Mouse (Mus musculus) lung, embryonic 14.5 days (tissue): Measurements from ENCODE around the gene BC003965. TPM values are rescaled to one million over a fixed set of nuclear protein-coding genes. Genes with fewer than 3 reads are reported as not detected.

ENCODE experiments used
- ATAC-seq: fragments of 200-750 bp; cut with Nextera tagmentation; 2 replicates; pipeline ENCODE4 v1.8.0; 2017; ENCODE audit warnings: mild to moderate bottlenecking, moderate TSS enrichment, moderate library complexity; ENCODE audit not compliant: insufficient read depth
- DNase-seq: peaks from one replicate; pipeline ENCODE4 v3.0.0-alpha.2; 2015
- H3K27ac ChIP-seq: fragments of 300-500 bp; sonication (generic); 2 replicates; pipeline ENCODE4 v1.5.1; 2014; ENCODE audit warnings: low read depth, mild to moderate bottlenecking, moderate library complexity
- H3K27me3 ChIP-seq: fragments of 300-500 bp; sonication (generic); 2 replicates; pipeline ENCODE4 v1.6.1; 2014; ENCODE audit warnings: low read length, control low read depth; ENCODE audit not compliant: insufficient read depth
- H3K36me3 ChIP-seq: fragments of 300-500 bp; sonication (generic); 2 replicates; pipeline ENCODE4 v1.6.1; 2014; ENCODE audit warnings: control low read depth; ENCODE audit not compliant: insufficient read depth
- H3K4me1 ChIP-seq: fragments of 300-500 bp; sonication (generic); 2 replicates; pipeline ENCODE4 v1.6.1; 2014; ENCODE audit warnings: antibody characterized with exemption, control low read depth; ENCODE audit not compliant: insufficient read depth
- H3K4me2 ChIP-seq: fragments of 300-500 bp; sonication (generic); 2 replicates; pipeline ENCODE4 v1.6.1; 2014; ENCODE audit warnings: mild to moderate bottlenecking
- H3K4me3 ChIP-seq: fragments of 300-500 bp; sonication (generic); 2 replicates; pipeline ENCODE4 v1.5.1; 2014; ENCODE audit warnings: low read depth, low read length
- H3K9ac ChIP-seq: fragments of 300-500 bp; sonication (generic); 2 replicates; pipeline ENCODE4 v1.6.1; 2014
- H3K9me3 ChIP-seq: fragments of 300-500 bp; sonication (generic); 2 replicates; pipeline ENCODE4 v1.6.1; 2016; ENCODE audit warnings: low read depth, low read length, control low read depth
- CTCF ChIP-seq: IDR thresholded peaks from 2 replicates; pipeline ENCODE4 v1.5.1; 2016; ENCODE audit warnings: antibody characterized with exemption, low read depth
- WGBS: fragments of 180-500 bp; shearing (Covaris S2); extraction: QIAGEN DNeasy Blood & Tissue Kit; methylation state at CpG from one replicate; pipeline ENCODE4 v1.1.7; 2014; 5-methylcytosine and 5-hydroxymethylcytosine counted together
- polyA plus RNA-seq: library from polyadenylated mRNA; unstranded; fragments of >200 nt; fragmentation: Nextera tagmentation; extraction: Ambion mirVana; gene quantifications from 2 replicates; pipeline ENCODE4 v1.2.1, GENCODE M21; 2014

Gene BC003965
- polyA plus RNA-seq: 28.5 and 29.2 TPM in 2 replicates

GRCm38 (mm10) chr17:25184129-25184691 is at the start of gene BC003965:
Gene BC003965, plus strand, starts transcription at chr17:25184554.
- Histone ChIP-seq H3K4me1 (peaks cover 4% of the 10 kb centered on the region; the same call in 1 of the 2 replicates), H3K9me3 (no peaks in the 10 kb centered on the region), H3K27me3 (no peaks in the 10 kb centered on the region), H3K9ac (peak within 1 kb of the TSS; percentile 89), H3K36me3 (peaks cover 12% of the 10 kb centered on the region), H3K27ac (peak within 1 kb of the TSS; percentile 92), H3K4me2 (peak within 1 kb of the TSS; percentile 95), H3K4me3 (peak within 1 kb of the TSS; percentile 96)
- WGBS: under 1% methylated on average over 50 of the region's 50 CpGs
- no peak for TF ChIP-seq CTCF
- ATAC-seq: peak; percentile 80
- peak; percentile 100 for DNase-seq

- TF ChIP-seq CTCF: no peak
- no peak for ATAC-seq
- H3K27ac ChIP-seq: no peak overlapping the region
- no peak overlapping the region for H3K4me3 ChIP-seq
- no peaks in the 10 kb centered on the region for H3K27me3 ChIP-seq
- no peak overlapping the region for H3K4me2 ChIP-seq
- H3K9me3 ChIP-seq: no peaks in the 10 kb centered on the region
- 0 out of 2 replicates have a peak, but pooled peaks cover 9% of the 10 kb centered on the region for H3K36me3 ChIP-seq
- no peak overlapping the region for H3K9ac ChIP-seq
- WGBS: 90% methylated on average over 6 of the region's 6 CpGs
- peaks cover 8% of the 10 kb centered on the region; the same call in 1 of the 2 replicates for H3K4me1 ChIP-seq
- no peak for DNase-seq
Observed at GRCm38 (mm10) chr17:25135622-25136021, 48.7 kb upstream of the BC003965 start.

GRCm38 (mm10) chr17:25138803-25139202 is 45.6 kb upstream of the BC003965 start:
- DNase-seq (no peak), ATAC-seq (no peak)
- Histone ChIP-seq H3K4me3 (no peak overlapping the region), H3K9me3 (no peaks in the 10 kb centered on the region), H3K9ac (no peak overlapping the region), H3K36me3 (0 out of 2 replicates have a peak, but pooled peaks cover 9% of the 10 kb centered on the region), H3K27ac (no peak overlapping the region), H3K27me3 (no peaks in the 10 kb centered on the region), H3K4me2 (no peak overlapping the region), H3K4me1 (peaks cover 7% of the 10 kb centered on the region; the same call in 1 of the 2 replicates)
- TF ChIP-seq CTCF: no peak
- 82% methylated on average over 1 of the region's 1 CpGs for WGBS

GRCm38 (mm10) chr17:25139960-25140359 is 44.4 kb upstream of the BC003965 start:
- whole genome bisulfite sequencing: 61% methylated on average over 4 of the region's 4 CpGs
- Histone ChIP-seq H3K27ac (no peak overlapping the region), H3K27me3 (no peaks in the 10 kb centered on the region)

GRCm38 (mm10) chr17:25162161-25162560 is 22.2 kb upstream of the BC003965 start, which contains the start of gene Ccdc154:
Gene Ccdc154, plus strand, starts transcription at chr17:25162461.
- no peak for ATAC-seq
- no peak within 1 kb of the TSS for H3K27ac ChIP-seq
- 76% methylated on average over 1 of the region's 1 CpGs for WGBS

More at GRCm38 (mm10) chr17:25139960-25140359, 44.4 kb upstream of the BC003965 start:
- peak; percentile 22 for DNase-seq
- peak; percentile 59 for TF ChIP-seq CTCF
- H3K36me3 ChIP-seq: 0 out of 2 replicates have a peak, but pooled peaks cover 12% of the 10 kb centered on the region
- H3K9ac ChIP-seq: no peak overlapping the region
- H3K4me3 ChIP-seq: no peak overlapping the region
- ATAC-seq: no peak
- H3K9me3 ChIP-seq: no peaks in the 10 kb centered on the region
- no peaks in the 10 kb centered on the region for H3K4me1 ChIP-seq
- no peak overlapping the region for H3K4me2 ChIP-seq

GRCm38 (mm10) chr17:25163387-25163786 is 21.0 kb upstream of the BC003965 start:
- Histone ChIP-seq H3K9ac (no peak overlapping the region), H3K27me3 (no peaks in the 10 kb centered on the region), H3K4me1 (no peaks in the 10 kb centered on the region), H3K36me3 (peaks cover 28% of the 10 kb centered on the region), H3K27ac (no peak overlapping the region), H3K9me3 (no peaks in the 10 kb centered on the region), H3K4me2 (no peak overlapping the region), H3K4me3 (no peak overlapping the region)
- ATAC-seq (no peak), DNase-seq (no peak)
- no peak for TF ChIP-seq CTCF
- WGBS: 72% methylated on average over 7 of the region's 7 CpGs

More at GRCm38 (mm10) chr17:25162161-25162560, 22.2 kb upstream of the BC003965 start, which contains the start of gene Ccdc154:
- peaks cover 39% of the 10 kb centered on the region for H3K36me3 ChIP-seq
- no peaks in the 10 kb centered on the region for H3K4me1 ChIP-seq
- H3K27me3 ChIP-seq: no peaks in the 10 kb centered on the region
- H3K4me2 ChIP-seq: no peak within 1 kb of the TSS
- no peak for TF ChIP-seq CTCF
- no peak within 1 kb of the TSS for H3K4me3 ChIP-seq
- no peaks in the 10 kb centered on the region for H3K9me3 ChIP-seq
- no peak for DNase-seq
- H3K9ac ChIP-seq: no peak within 1 kb of the TSS

- ATAC-seq: no peak
- Histone ChIP-seq H3K9ac (no peak overlapping the region), H3K36me3 (peaks cover 20% of the 10 kb centered on the region), H3K4me1 (no peaks in the 10 kb centered on the region), H3K9me3 (no peaks in the 10 kb centered on the region), H3K4me3 (no peak overlapping the region), H3K27ac (no peak overlapping the region), H3K27me3 (no peaks in the 10 kb centered on the region), H3K4me2 (no peak overlapping the region)
- no peak for DNase-seq
- 83% methylated on average over 3 of the region's 3 CpGs for whole genome bisulfite sequencing
- no peak for TF ChIP-seq CTCF
Observed at GRCm38 (mm10) chr17:25164770-25165169, 19.6 kb upstream of the BC003965 start.
